Mouse (Mus musculus) stomach, postnatal 0 days (tissue): Measurements from ENCODE around the gene Tulp2. TPM values are rescaled to one million over a fixed set of nuclear protein-coding genes. Genes with fewer than 3 reads are reported as not detected.
A peak's percentile ranks its signal among the peaks of the same experiment; 100 is the strongest.

ENCODE experiments used
- ATAC-seq: fragments of 200-750 bp; cut with Nextera tagmentation; 2 replicates; pipeline ENCODE4 v1.8.0; 2017; ENCODE audit not compliant: low FRiP score, low TSS enrichment
- DNase-seq: peaks from one replicate; pipeline ENCODE4 v3.0.0-alpha.2; 2016; ENCODE audit warnings: low spot score
- H3K27ac ChIP-seq: fragments of 300-500 bp; sonication (generic); replicated peaks from 2 replicates; pipeline ENCODE4 v1.5.1; 2014; ENCODE audit warnings: mild to moderate bottlenecking, control low read depth
- H3K27me3 ChIP-seq: fragments of 300-500 bp; sonication (generic); 2 replicates; pipeline ENCODE4 v1.6.1; 2014; ENCODE audit warnings: low read length; ENCODE audit not compliant: control insufficient read depth, insufficient read depth
- H3K36me3 ChIP-seq: fragments of 300-500 bp; sonication (generic); 2 replicates; pipeline ENCODE4 v1.6.1; 2014; ENCODE audit warnings: low read length, mixed read lengths; ENCODE audit not compliant: control insufficient read depth, insufficient read depth
- H3K4me1 ChIP-seq: fragments of 300-500 bp; sonication (generic); replicated peaks from 2 replicates; pipeline ENCODE4 v1.6.1; 2014; ENCODE audit warnings: antibody characterized with exemption; ENCODE audit not compliant: control insufficient read depth, insufficient read depth
- H3K4me2 ChIP-seq: fragments of 300-500 bp; sonication (generic); replicated peaks from 2 replicates; pipeline ENCODE4 v1.6.1; 2014; ENCODE audit warnings: low read depth, mild to moderate bottlenecking, control low read depth, moderate library complexity
- H3K4me3 ChIP-seq: fragments of 300-500 bp; sonication (generic); 2 replicates; pipeline ENCODE4 v1.5.1; 2014; ENCODE audit warnings: low read depth, low read length, control low read depth
- H3K9ac ChIP-seq: fragments of 300-500 bp; sonication (generic); 2 replicates; pipeline ENCODE4 v1.6.1; 2014; ENCODE audit warnings: mild to moderate bottlenecking, low read length, control low read depth, mixed read lengths
- H3K9me3 ChIP-seq: fragments of 300-500 bp; sonication (generic); 2 replicates; pipeline ENCODE4 v1.6.1; 2016; ENCODE audit warnings: low read length; ENCODE audit not compliant: control insufficient read depth
- CTCF ChIP-seq: IDR thresholded peaks from 2 replicates; pipeline ENCODE4 v1.5.1; 2016; ENCODE audit warnings: antibody characterized with exemption, low read depth, mild to moderate bottlenecking, moderate library complexity
- EP300 ChIP-seq: optimal IDR thresholded peaks from 2 replicates; pipeline ENCODE3; 2016; ENCODE audit warnings: antibody characterized with exemption
- WGBS: fragments of 180-500 bp; shearing (Covaris S2); extraction: QIAGEN DNeasy Blood & Tissue Kit; methylation state at CpG from one replicate; pipeline ENCODE4 v1.1.7; 2014; 5-methylcytosine and 5-hydroxymethylcytosine counted together
- polyA plus RNA-seq: library from polyadenylated mRNA; unstranded; fragments of >200 nt; fragmentation: Nextera tagmentation; extraction: Ambion mirVana; gene quantifications from 2 replicates; pipeline ENCODE4 v1.2.1, GENCODE M21; 2015

The Tulp2 gene
- polyA plus RNA-seq, 1 experiment from 2014 or later = 0.32 TPM

GRCm38 (mm10) chr7:45437521-45438276, 44.0 kb upstream of the Tulp2 start, which contains the start of gene Ruvbl2:
Ruvbl2 (minus strand) TSS chr7:45438096.
- TF ChIP-seq CTCF (peak; percentile 66), EP300 (no peak)
- H3K4me3 ChIP-seq = 0 out of 2 replicates have a peak within 1 kb of the TSS, but pooled peaks have one; percentile 6
- 23% methylated on average over 19 of the region's 19 CpGs for WGBS
- ATAC-seq = no peak
- H3K4me2 ChIP-seq = peak within 1 kb of the TSS; percentile 29
- H3K9me3 ChIP-seq = no peaks in the 10 kb centered on the region
- H3K4me1 ChIP-seq = peaks cover 9% of the 10 kb centered on the region
- H3K9ac ChIP-seq = 0 out of 2 replicates have a peak within 1 kb of the TSS, but pooled peaks have one; percentile 38
- 0 out of 2 replicates have a peak, but pooled peaks cover 3% of the 10 kb centered on the region for H3K36me3 ChIP-seq
- no peak within 1 kb of the TSS for H3K27ac ChIP-seq
- no peaks in the 10 kb centered on the region for H3K27me3 ChIP-seq
- DNase-seq = peak; percentile 70

GRCm38 (mm10) chr7:45443526-45444420, 37.9 kb upstream of the Tulp2 start:
- DNase-seq (no peak), ATAC-seq (no peak)
- no peak overlapping the region for H3K27ac ChIP-seq
- TF ChIP-seq CTCF (no peak), EP300 (no peak)
- peaks cover 12% of the 10 kb centered on the region for H3K36me3 ChIP-seq
- H3K9ac ChIP-seq = no peak overlapping the region
- H3K9me3 ChIP-seq = no peaks in the 10 kb centered on the region
- no peaks in the 10 kb centered on the region for H3K4me1 ChIP-seq
- H3K4me3 ChIP-seq = no peak overlapping the region
- 79% methylated on average over 22 of the region's 22 CpGs for WGBS
- H3K27me3 ChIP-seq = no peaks in the 10 kb centered on the region
- no peak overlapping the region for H3K4me2 ChIP-seq

GRCm38 (mm10) chr7:45446589-45446988, 35.1 kb upstream of the Tulp2 start:
- H3K9ac ChIP-seq = no peak overlapping the region
- TF ChIP-seq CTCF = no peak
- no peak for TF ChIP-seq EP300
- H3K4me1 ChIP-seq = no peaks in the 10 kb centered on the region
- no peaks in the 10 kb centered on the region for H3K9me3 ChIP-seq
- no peak overlapping the region for H3K4me2 ChIP-seq
- H3K4me3 ChIP-seq = no peak overlapping the region
- ATAC-seq (no peak), DNase-seq (no peak)
- H3K27me3 ChIP-seq = no peaks in the 10 kb centered on the region
- no peak overlapping the region for H3K27ac ChIP-seq
- peaks cover 12% of the 10 kb centered on the region for H3K36me3 ChIP-seq

- H3K4me3 ChIP-seq = no peak overlapping the region
- H3K9me3 ChIP-seq = no peaks in the 10 kb centered on the region
- no peaks in the 10 kb centered on the region for H3K4me1 ChIP-seq
- ATAC-seq = peak; percentile 17; the same call in 1 of the 2 replicates
- no peak overlapping the region for H3K9ac ChIP-seq
- peaks cover 15% of the 10 kb centered on the region for H3K36me3 ChIP-seq
- H3K27ac ChIP-seq = no peak overlapping the region
- 40% methylated on average over 11 of the region's 11 CpGs for WGBS
- H3K27me3 ChIP-seq = no peaks in the 10 kb centered on the region
- H3K4me2 ChIP-seq = no peak overlapping the region
- TF ChIP-seq EP300 (no peak), CTCF (peak; percentile 74)
- DNase-seq = peak; percentile 63
Observed at GRCm38 (mm10) chr7:45447325-45447990, 34.2 kb upstream of the Tulp2 start.

GRCm38 (mm10) chr7:45449974-45450373, 31.7 kb upstream of the Tulp2 start:
- H3K27me3 ChIP-seq = no peaks in the 10 kb centered on the region
- no peaks in the 10 kb centered on the region for H3K4me1 ChIP-seq
- no peak overlapping the region for H3K9ac ChIP-seq
- H3K9me3 ChIP-seq = no peaks in the 10 kb centered on the region
- no peak for DNase-seq
- H3K36me3 ChIP-seq = peaks cover 18% of the 10 kb centered on the region
- no peak overlapping the region for H3K27ac ChIP-seq
- ATAC-seq = no peak
- TF ChIP-seq CTCF (no peak), EP300 (no peak)
- no peak overlapping the region for H3K4me2 ChIP-seq
- 78% methylated on average over 1 of the region's 1 CpGs for WGBS
- no peak overlapping the region for H3K4me3 ChIP-seq
